Mouse (Mus musculus) adrenal gland, adult 2 months (tissue): ENCODE measurements around the gene Prkcq. TPM values are rescaled to one million over a fixed set of nuclear protein-coding genes. Genes with fewer than 3 reads are reported as not detected.

ENCODE experiments used
- DNase-seq: peaks from one replicate; pipeline ENCODE4 v3.0.0; 2021
- long read RNA-seq: library from polyadenylated mRNA; stranded (forward); transcript quantifications from one replicate; pipeline ENCODE4 v2.0.0, GENCODE M21; 2021
- polyA plus RNA-seq: library from polyadenylated mRNA; depleted of rRNA; stranded (reverse); fragments of >200 nt; gene quantifications from 2 replicates; pipeline ENCODE4 v1.2.3, GENCODE M21; 2012; rRNA removed
- total RNA-seq, 2 experiments: library from RNA; stranded (reverse); gene quantifications; 2 replicates each; pipeline ENCODE4 v1.2.3; 2021

Gene Prkcq
- total RNA-seq = 1 to 10 TPM; 1.2 to 2.4 TPM
- 0.44 and 0.46 TPM in 2 replicates for polyA plus RNA-seq
- long read RNA-seq, partial matches to known transcripts = 0 of 2 reads
- long read RNA-seq, other reads (novel, unspliced or antisense) = 0 of 2 reads

GRCm38 (mm10) chr2:11171754-11172501 is at the start of gene Prkcq:
Gene Prkcq (plus strand): TSS chr2:11172108.
- peak; percentile 69 for DNase-seq

- no peak for DNase-seq
Measured at GRCm38 (mm10) chr2:11130881-11131280, 41.0 kb upstream of the Prkcq start.

GRCm38 (mm10) chr2:11135718-11136117 is 36.2 kb upstream of the Prkcq start:
- DNase-seq = no peak

- no peak for DNase-seq
Measured at GRCm38 (mm10) chr2:11138076-11138475, 33.8 kb upstream of the Prkcq start.

- no peak for DNase-seq
Measured at GRCm38 (mm10) chr2:11139518-11140152, 32.3 kb upstream of the Prkcq start.

GRCm38 (mm10) chr2:11140385-11140784 is 31.5 kb upstream of the Prkcq start:
- no peak for DNase-seq

GRCm38 (mm10) chr2:11149091-11149490 is 22.8 kb upstream of the Prkcq start:
- DNase-seq = peak; percentile 18

GRCm38 (mm10) chr2:11150975-11151374 is 20.9 kb upstream of the Prkcq start:
- no peak for DNase-seq

- DNase-seq = no peak
Measured at GRCm38 (mm10) chr2:11151655-11152323, 20.1 kb upstream of the Prkcq start.

GRCm38 (mm10) chr2:11159641-11160040 is 12.3 kb upstream of the Prkcq start:
- DNase-seq = no peak

GRCm38 (mm10) chr2:11160696-11161095 is 11.2 kb upstream of the Prkcq start:
- DNase-seq = no peak

GRCm38 (mm10) chr2:11161336-11161735 is 10.6 kb upstream of the Prkcq start:
- DNase-seq = no peak

GRCm38 (mm10) chr2:11162701-11163100 is 9.2 kb upstream of the Prkcq start:
- DNase-seq = no peak

GRCm38 (mm10) chr2:11164170-11164569 is 7.7 kb upstream of the Prkcq start:
- DNase-seq = no peak

- no peak for DNase-seq
Measured at GRCm38 (mm10) chr2:11169721-11170335, 2.1 kb upstream of the Prkcq start.

- DNase-seq = no peak
Measured at GRCm38 (mm10) chr2:11172831-11173414, 1.0 kb downstream of the Prkcq start.

GRCm38 (mm10) chr2:11173521-11173920 is 1.6 kb downstream of the Prkcq start:
- DNase-seq = no peak

GRCm38 (mm10) chr2:11174101-11174500 is 2.2 kb downstream of the Prkcq start:
- no peak for DNase-seq

- no peak for DNase-seq
Measured at GRCm38 (mm10) chr2:11177880-11178279, 6.0 kb downstream of the Prkcq start.

- DNase-seq = no peak
Measured at GRCm38 (mm10) chr2:11181510-11181909, 9.6 kb downstream of the Prkcq start.

GRCm38 (mm10) chr2:11182096-11182495 is 10.2 kb downstream of the Prkcq start:
- no peak for DNase-seq

- DNase-seq = no peak
Measured at GRCm38 (mm10) chr2:11183991-11184390, 12.1 kb downstream of the Prkcq start.
